Mouse (Mus musculus) c-Kit-negative CD71-positive TER-119-positive erythroid progenitor cells, embryonic 14.5 days (primary cell): ENCODE measurements at regions not wholly inside any gene's neighbourhood (a gene's known extent, or its start where the extent isn't known, plus 50 kb on each side); places are given as distances from the start of the nearest gene placed in this dataset.
"Not testable (repeated sequence)": the region's sequence is repeated elsewhere in the genome, so short reads cannot be mapped to it uniquely, and the experiment has no call there.

Source experiments
- DNase-seq: peaks from one replicate; pipeline ENCODE4 v3.0.0-alpha.2; 2013; ENCODE audit warnings: low read depth, low spot score

DNA sequence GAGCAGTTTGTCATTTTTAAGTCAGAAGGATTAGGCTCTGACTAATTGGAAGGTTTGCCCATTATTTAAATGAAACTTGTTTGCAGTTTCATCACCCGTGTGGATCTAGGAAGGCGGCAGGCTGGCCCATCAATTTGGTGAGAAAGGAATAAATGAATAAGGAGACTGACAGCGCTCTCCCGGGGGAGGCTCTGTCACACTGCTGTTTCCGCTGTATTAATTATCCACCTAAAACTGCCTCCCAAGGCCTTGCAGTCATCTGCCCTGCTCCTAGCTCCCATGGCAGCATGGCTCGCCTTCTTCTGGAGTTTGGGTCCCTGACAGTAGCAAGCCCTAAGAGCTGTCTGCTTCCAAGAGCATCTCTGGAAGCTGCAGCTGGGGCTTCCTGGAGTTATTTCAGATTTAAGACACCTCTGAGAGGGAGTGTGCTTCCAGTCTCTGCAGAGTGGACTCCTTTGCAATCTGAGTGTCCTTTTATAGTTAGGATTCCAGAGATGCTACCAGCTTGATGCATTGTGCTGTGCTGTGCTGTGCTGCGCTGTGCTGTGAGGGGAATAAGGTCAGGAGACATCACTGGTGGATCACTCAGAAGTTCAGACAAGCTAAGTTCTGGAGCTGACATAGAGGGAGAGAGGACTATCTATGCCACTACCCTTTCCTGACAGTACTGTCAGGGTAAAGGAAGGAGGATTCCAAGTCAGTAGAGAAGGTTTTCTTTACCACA is 452.9 kb upstream of the Arid1b start:
- no peak for DNase-seq

- DNase-seq = no peak
Observed at GRCm38 (mm10) chr17:4546579-4546978, 447.6 kb upstream of the Arid1b start.

GRCm38 (mm10) chr17:4553026-4553425 is 441.1 kb upstream of the Arid1b start:
- not testable (repeated sequence) for DNase-seq

DNA sequence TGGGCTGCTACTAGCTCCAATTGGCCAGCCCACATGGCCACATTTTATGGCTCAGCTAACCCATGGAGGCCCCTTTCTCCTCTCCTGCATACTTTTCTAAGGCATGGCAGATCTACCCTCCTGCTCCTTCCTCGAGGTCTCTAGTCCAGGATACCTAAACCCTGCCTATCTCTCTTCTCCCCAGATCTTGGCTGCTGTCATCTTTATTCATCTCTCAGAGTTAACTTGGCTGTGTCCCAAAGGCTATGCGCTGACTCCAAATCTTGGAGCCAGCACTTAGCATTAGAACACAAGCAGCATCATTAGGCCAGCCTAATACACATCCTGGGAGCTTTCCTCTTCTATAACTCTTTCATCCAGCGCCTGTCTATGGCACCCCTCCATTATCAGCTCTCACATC is 430.5 kb upstream of the Arid1b start:
- no peak for DNase-seq

GRCm38 (mm10) chr17:4576883-4577282 is 417.2 kb upstream of the Arid1b start:
- no peak for DNase-seq

- DNase-seq = no peak
Observed at GRCm38 (mm10) chr17:4581851-4582250, 412.3 kb upstream of the Arid1b start.

- DNase-seq = no peak
Observed at GRCm38 (mm10) chr17:4610481-4610880, 383.7 kb upstream of the Arid1b start.

- no peak for DNase-seq
Observed at GRCm38 (mm10) chr17:4610993-4611392, 383.1 kb upstream of the Arid1b start.

DNA sequence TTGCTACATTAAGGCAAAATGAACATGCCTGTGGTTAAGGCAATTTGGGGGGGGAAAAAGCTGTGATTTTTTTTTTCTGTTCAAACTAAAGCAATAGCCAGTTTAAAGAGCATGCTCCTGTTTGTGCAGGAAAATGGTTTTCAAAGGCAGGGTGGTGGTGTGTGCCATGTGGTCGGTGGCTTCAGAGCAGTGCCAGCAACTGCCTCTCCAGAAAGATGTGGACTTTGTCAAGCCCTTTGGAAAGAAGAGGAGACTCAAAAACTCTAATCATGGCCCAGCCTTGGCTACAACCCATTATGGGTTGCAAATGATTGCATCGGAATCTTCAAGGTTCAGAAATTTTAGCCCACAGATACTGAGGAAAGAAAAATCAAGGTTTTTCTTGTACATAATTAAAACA is 382.4 kb upstream of the Arid1b start:
- no peak for DNase-seq

GRCm38 (mm10) chr17:4612136-4612535 is 382.0 kb upstream of the Arid1b start:
- no peak for DNase-seq

GRCm38 (mm10) chr17:4612741-4613140 is 381.4 kb upstream of the Arid1b start:
- no peak for DNase-seq

- DNase-seq = no peak
Observed at GRCm38 (mm10) chr17:4620361-4620760, 373.8 kb upstream of the Arid1b start.

DNA sequence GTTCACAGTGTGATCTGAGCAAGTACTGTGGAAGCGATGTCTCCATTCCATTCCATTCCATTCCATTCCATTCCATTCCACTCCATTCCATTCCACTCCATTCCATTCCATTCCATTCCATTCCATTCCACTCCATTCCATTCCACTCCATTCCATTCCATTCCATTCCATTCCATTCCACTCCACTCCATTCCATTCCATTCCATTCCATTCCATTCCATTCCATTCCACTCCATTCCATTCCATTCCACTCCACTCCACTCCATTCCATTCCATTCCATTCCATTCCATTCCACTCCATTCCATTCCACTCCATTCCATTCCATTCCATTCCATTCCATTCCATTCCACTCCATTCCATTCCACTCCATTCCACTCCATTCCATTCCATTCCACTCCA is 368.0 kb upstream of the Arid1b start:
- not testable (repeated sequence) for DNase-seq

DNA sequence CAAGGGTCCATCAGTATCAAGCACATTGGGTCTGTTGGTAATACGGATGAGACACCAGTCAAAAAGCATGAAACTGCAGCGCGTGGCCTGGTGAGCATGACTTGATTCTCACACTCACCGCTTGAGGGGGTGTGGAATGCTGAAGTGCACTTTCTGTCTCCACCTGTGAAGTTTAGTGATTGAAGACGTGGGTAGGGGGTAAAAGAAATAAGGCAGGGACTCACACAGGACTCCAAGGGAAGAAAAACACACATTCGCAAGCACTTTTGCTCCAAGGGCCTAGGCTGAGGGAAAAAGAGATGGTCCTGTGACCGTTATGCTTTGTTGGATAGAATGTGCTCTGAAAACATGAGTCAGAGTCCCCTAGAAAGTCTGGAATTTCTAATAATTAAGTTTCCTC is 366.6 kb upstream of the Arid1b start:
- DNase-seq = no peak

DNA sequence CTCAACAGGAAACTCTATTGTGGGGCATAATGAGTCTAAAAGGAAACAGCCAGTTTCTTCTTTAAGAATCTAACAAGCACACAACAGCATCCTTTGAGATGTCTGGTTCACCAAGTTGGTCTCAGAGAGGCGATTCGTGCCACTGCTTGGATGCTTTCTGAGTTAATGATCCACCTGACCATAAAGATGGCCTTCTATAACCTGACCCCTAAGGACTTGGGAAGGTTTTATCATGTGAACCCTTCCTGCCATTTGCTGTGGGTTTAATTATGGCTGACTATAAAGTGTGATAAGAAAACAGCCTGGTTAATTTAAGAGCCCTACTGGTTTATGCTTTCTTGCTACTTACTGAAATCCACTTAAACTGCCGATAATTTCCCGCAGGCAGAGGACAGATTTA is 363.0 kb upstream of the Arid1b start:
- no peak for DNase-seq

GRCm38 (mm10) chr17:4632506-4632905 is 361.6 kb upstream of the Arid1b start:
- DNase-seq = no peak

- no peak for DNase-seq
Observed at GRCm38 (mm10) chr17:4633771-4634170, 360.4 kb upstream of the Arid1b start.

DNA sequence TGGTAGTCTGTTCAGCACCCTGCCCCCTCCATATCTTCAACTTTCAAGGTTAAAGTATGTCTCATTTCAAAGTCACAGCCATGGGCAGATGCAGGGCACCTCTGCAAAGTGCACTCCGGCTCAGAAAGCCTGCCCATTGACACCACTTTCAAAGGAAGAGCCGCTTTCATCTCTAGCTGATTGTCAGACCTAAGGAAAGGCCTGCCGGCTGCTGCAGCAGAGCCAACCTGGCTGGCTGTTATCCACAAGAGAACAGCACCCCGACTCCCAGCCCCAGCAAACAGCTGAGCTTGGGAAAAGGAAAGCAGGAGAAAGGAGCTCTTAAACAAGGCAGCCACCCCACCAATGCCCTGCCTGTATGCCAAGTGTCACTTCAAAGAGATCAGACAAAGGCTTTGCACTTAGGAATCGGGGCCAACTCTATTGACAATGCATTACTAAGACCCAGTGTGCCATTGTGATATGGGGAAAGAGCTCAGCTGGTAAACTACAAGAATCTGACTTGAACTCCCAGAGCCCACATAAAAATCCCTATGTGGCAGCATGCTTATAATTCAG is 357.3 kb upstream of the Arid1b start:
- no peak for DNase-seq

- DNase-seq = no peak
Observed at GRCm38 (mm10) chr17:4639531-4639930, 354.6 kb upstream of the Arid1b start.

GRCm38 (mm10) chr17:4640555-4640954 is 353.6 kb upstream of the Arid1b start:
- DNase-seq = no peak

DNA sequence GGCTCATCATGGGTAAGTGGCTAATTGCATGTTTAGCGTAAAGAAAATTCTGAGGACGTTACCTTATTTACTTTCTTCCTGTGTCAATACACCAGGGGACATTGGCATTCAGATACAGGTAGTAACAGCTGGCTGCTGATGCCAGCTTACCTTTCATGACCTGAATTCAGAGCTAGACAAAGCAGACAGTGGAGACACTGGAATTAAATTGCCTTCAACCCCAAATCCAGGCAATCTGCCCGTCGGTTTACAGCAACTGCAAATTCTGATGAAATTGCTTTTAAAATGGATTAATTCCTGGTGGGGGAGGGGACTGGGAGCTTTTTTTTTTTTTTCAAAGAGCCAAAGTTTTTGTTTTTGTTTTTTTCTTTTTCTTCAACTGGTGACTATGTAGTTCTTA is 353.0 kb upstream of the Arid1b start:
- DNase-seq = no peak

- no peak for DNase-seq
Observed at GRCm38 (mm10) chr17:4642046-4642445, 352.1 kb upstream of the Arid1b start.

GRCm38 (mm10) chr17:4643343-4643742 is 350.8 kb upstream of the Arid1b start:
- DNase-seq = no peak

DNA sequence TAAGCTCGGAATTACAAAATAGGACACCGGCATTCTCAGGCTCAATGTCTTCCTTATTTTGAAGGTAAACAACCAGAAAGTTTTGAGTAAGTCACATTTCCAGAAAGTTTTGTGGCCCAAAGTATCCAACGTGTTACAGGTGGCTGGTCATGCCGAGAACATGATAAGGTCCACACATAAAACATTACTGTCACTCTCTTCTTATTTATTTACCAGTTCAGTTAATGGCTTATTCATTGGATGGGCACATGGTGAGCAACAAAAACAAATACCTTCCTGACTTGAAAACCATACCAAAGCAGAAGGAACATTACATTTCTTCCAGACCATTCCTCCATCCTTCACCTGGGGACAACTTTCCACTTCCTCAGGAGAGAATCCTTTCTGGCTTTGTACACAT is 345.5 kb upstream of the Arid1b start:
- no peak for DNase-seq
